Mouse (Mus musculus): ENCODE measurements at regions not wholly inside any gene's neighbourhood (a gene's known extent, or its start where the extent isn't known, plus 50 kb on each side); places are given as distances from the start of the nearest gene placed in this dataset.

- TF ChIP-seq CTCF (IDR thresholded peaks at IDR 0.05; ENCODE audit: control insufficient read depth, insufficient read depth, low read length) (no peak), POLR2A (IDR thresholded peaks at IDR 0.05; ENCODE audit: borderline replicate concordance, control insufficient read depth, low read depth, low read length) (no peak)
Measured at GRCm38 (mm10) chr16:12770482-12770881, 339.0 kb upstream of the Ercc4 start.

All from bone marrow, adult 2 months (tissue).